In genomic region chr3:46951391-46951790, GRCm38 (mm10) we compare ENCODE assay signal across 34 mouse cellular contexts.
"Had no signal": no experiment of that assay in that cellular context is flagged by ENCODE, and none has a peak within 500 bp of the region (broad histone marks: within the 10 kb centered on the region; RNA-seq: fewer than 3 reads in every experiment).

No protein-coding gene starts in this region.

- H3K36me3 ChIP-seq: heart, embryonic 12.5 days; heart, embryonic 13.5 days; heart, embryonic 15.5 days; hindbrain, embryonic 10.5 days; hindbrain, embryonic 12.5 days; hindbrain, embryonic 13.5 days; hindbrain, embryonic 15.5 days; kidney, embryonic 15.5 days had no signal

- H3K4me1 ChIP-seq: heart, embryonic 12.5 days; heart, embryonic 13.5 days; heart, embryonic 15.5 days; hindbrain, embryonic 10.5 days; hindbrain, embryonic 12.5 days; hindbrain, embryonic 13.5 days; hindbrain, embryonic 15.5 days; kidney, embryonic 15.5 days had no signal

- H3K27ac ChIP-seq: heart, embryonic 13.5 days; heart, embryonic 15.5 days; hindbrain, embryonic 10.5 days; hindbrain, embryonic 12.5 days; hindbrain, embryonic 13.5 days; hindbrain, embryonic 14.5 days; hindbrain, embryonic 15.5 days; hindbrain, postnatal 0 days; kidney, embryonic 15.5 days; kidney, postnatal 0 days; layer of hippocampus, adult 2 months; left cerebral cortex, adult 2 months had no signal

- H3K9ac ChIP-seq: heart, embryonic 12.5 days; heart, embryonic 13.5 days; heart, embryonic 15.5 days; hindbrain, embryonic 12.5 days; hindbrain, embryonic 13.5 days; hindbrain, embryonic 14.5 days; hindbrain, embryonic 15.5 days; kidney, embryonic 15.5 days had no signal

- H3K27me3 ChIP-seq: heart, embryonic 12.5 days; heart, embryonic 13.5 days; heart, embryonic 15.5 days; hindbrain, embryonic 12.5 days; hindbrain, embryonic 13.5 days; hindbrain, embryonic 15.5 days; kidney, embryonic 15.5 days had no signal

- H3K9me3 ChIP-seq: heart, embryonic 12.5 days; heart, embryonic 13.5 days; heart, embryonic 15.5 days; hindbrain, embryonic 10.5 days; hindbrain, embryonic 12.5 days; hindbrain, embryonic 13.5 days; hindbrain, embryonic 15.5 days; kidney, embryonic 15.5 days had no signal

- DNase-seq: heart, postnatal 10 days; heart, postnatal 14 days; heart, postnatal 36 days; heart, postnatal 4 days; kidney, adult 11 months; kidney, adult 18-20 months; kidney, adult 2 months; kidney, adult 8-10 months; kidney, adult 9 months; kidney, postnatal 10 days; kidney, postnatal 14 days; kidney, postnatal 25 days; kidney, postnatal 36 days; kidney, postnatal 4 days; layer of hippocampus, adult 9-11 months; layer of hippocampus, postnatal 36 days had no signal

- ATAC-seq: hindbrain, embryonic 16.5 days; hindbrain, postnatal 0 days; inflammation-experienced regulatory T-cells, adult 6 months; intestine, embryonic 16.5 days; intestine, postnatal 0 days had no signal

- H3K4me2 ChIP-seq: heart, embryonic 11.5 days; heart, embryonic 12.5 days; heart, embryonic 13.5 days; heart, embryonic 15.5 days; hindbrain, embryonic 12.5 days; hindbrain, embryonic 13.5 days; hindbrain, embryonic 14.5 days; hindbrain, embryonic 15.5 days; kidney, embryonic 15.5 days had no signal

- H3K4me3 ChIP-seq: heart, embryonic 12.5 days; heart, embryonic 13.5 days; heart, embryonic 15.5 days; hindbrain, embryonic 10.5 days; hindbrain, embryonic 12.5 days; hindbrain, embryonic 13.5 days; hindbrain, embryonic 15.5 days; kidney, embryonic 15.5 days; layer of hippocampus, adult 2 months; left cerebral cortex, adult 2 months had no signal
